Mouse (Mus musculus): ENCODE measurements at regions not wholly inside any gene's neighbourhood (a gene's known extent, or its start where the extent isn't known, plus 50 kb on each side); places are given as distances from the start of the nearest gene placed in this dataset.
A peak's percentile ranks its signal among the peaks of the same experiment; 100 is the strongest.

- no peak for DNase-seq
Observed at GRCm38 (mm10) chr3:131698070-131698750, 133.6 kb downstream of the Papss1 start.

- DNase-seq, result peak; percentile 50 to 70
Observed at GRCm38 (mm10) chr3:131703134-131703533, 138.6 kb downstream of the Papss1 start.

- no peak for DNase-seq
Observed at GRCm38 (mm10) chr3:131713532-131713931, 149.0 kb downstream of the Papss1 start.

GRCm38 (mm10) chr3:131718761-131719160 lies 154.2 kb downstream of the Papss1 start:
- DNase-seq, result no peak

GRCm38 (mm10) chr3:131728618-131729017 lies 164.1 kb downstream of the Papss1 start:
- DNase-seq, result no peak

GRCm38 (mm10) chr3:131734226-131734625 lies 169.7 kb downstream of the Papss1 start:
- peak; percentile 49 for DNase-seq

GRCm38 (mm10) chr3:131737461-131737860 lies 172.9 kb downstream of the Papss1 start:
- DNase-seq, result peak in 1 of 2 experiments; percentile 19

GRCm38 (mm10) chr3:131737953-131738598 lies 173.5 kb downstream of the Papss1 start:
- no peak for DNase-seq

GRCm38 (mm10) chr3:131755537-131755936 lies 191.0 kb downstream of the Papss1 start:
- no peak for DNase-seq

- no peak for DNase-seq
Observed at GRCm38 (mm10) chr3:131756126-131756525, 191.6 kb downstream of the Papss1 start.

- DNase-seq, result peak; percentile 5 to 41
Observed at GRCm38 (mm10) chr3:131769976-131770375, 205.4 kb downstream of the Papss1 start.

- DNase-seq, result no peak
Observed at GRCm38 (mm10) chr3:131770486-131770885, 205.9 kb downstream of the Papss1 start.

GRCm38 (mm10) chr3:131771863-131772546 lies 207.4 kb downstream of the Papss1 start:
- no peak for DNase-seq

GRCm38 (mm10) chr3:131772593-131772992 lies 208.0 kb downstream of the Papss1 start:
- no peak for DNase-seq

GRCm38 (mm10) chr3:131775431-131775830 lies 210.9 kb downstream of the Papss1 start:
- no peak for DNase-seq

- no peak for DNase-seq
Observed at GRCm38 (mm10) chr3:131776650-131777049, 212.1 kb downstream of the Papss1 start.

- DNase-seq, result no peak
Observed at GRCm38 (mm10) chr3:131779803-131780202, 215.2 kb downstream of the Papss1 start.

GRCm38 (mm10) chr3:131785524-131785923 lies 221.0 kb downstream of the Papss1 start:
- DNase-seq, result no peak

- no peak for DNase-seq
Observed at GRCm38 (mm10) chr3:131788321-131788720, 223.8 kb downstream of the Papss1 start.

GRCm38 (mm10) chr3:131789177-131789576 lies 224.6 kb downstream of the Papss1 start:
- DNase-seq, result no peak

GRCm38 (mm10) chr3:131794056-131794455 lies 229.5 kb downstream of the Papss1 start:
- no peak for DNase-seq

- DNase-seq, result no peak
Observed at GRCm38 (mm10) chr3:131795108-131796005, 230.8 kb downstream of the Papss1 start.

GRCm38 (mm10) chr3:131799774-131800173 lies 235.2 kb downstream of the Papss1 start:
- no peak for DNase-seq
